Mouse (Mus musculus) adrenal gland, postnatal 25 days (tissue): Measurements from ENCODE around the gene Mtfr1l. TPM values are rescaled to one million over a fixed set of nuclear protein-coding genes. Genes with fewer than 3 reads are reported as not detected.

Experiments
- DNase-seq: peaks from one replicate; pipeline ENCODE4 v3.0.0; 2021; ENCODE audit warnings: mixed read lengths
- long read RNA-seq: library from polyadenylated mRNA; stranded (forward); transcript quantifications from one replicate; pipeline ENCODE4 v2.0.0, GENCODE M21; 2021
- total RNA-seq: library from RNA; stranded (reverse); gene quantifications from 2 replicates; pipeline ENCODE4 v1.2.3, GENCODE M21; 2021

The Mtfr1l gene
- total RNA-seq: 118 and 130 TPM in 2 replicates
- long read RNA-seq, transcript Mtfr1l-202 (7 exons, 1,969 nt): major isoform, 98 of 297 reads
- long read RNA-seq, transcript Mtfr1l-201 (7 exons, 2,025 nt): minor isoform, 85 of 297 reads
- long read RNA-seq, partial matches to known transcripts: 71 of 297 reads
- long read RNA-seq, other reads (novel, unspliced or antisense): 43 of 297 reads

DNA sequence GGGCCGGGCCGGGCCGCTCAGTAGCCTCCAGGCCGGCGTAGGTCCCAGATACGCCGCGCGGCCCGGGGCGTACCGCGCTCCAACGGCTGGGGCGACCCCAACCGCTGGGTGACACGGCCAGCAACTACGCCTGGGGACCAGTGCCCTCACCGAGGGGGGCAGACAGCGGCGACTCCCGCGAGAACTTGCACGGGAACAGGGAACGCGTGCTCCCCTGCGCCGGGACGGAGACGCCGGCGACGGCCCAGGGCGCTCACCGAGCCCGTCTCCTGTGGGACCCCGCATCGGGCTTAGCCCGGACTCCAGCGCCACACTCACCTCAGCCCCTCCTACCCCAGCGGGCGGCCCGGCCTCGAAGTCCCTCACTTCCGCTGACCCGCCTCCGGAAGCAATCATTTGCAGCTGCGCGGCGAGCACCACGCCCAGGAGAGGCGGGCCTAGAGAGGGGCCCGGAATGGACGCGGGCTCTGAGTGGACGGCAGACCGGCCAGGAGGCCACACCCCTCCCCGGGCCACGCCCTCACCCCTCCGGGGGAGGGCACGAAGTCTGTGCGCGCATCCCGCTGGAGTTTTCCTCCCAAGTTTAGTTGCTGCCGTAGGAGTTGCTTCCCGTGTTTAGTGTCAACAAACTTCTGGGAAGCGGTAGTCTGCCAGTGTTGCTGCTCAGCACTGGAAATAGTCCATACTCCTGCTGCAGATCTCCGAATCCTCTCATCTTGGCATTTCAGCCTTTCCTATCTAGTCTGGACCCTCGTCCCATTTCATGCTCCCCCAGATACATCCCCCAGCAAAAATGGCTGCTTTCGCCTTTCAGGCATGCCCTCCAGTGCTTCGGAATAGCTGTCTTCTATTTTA, at the start of gene Mtfr1l:
Gene Mtfr1l (minus strand): TSS at position 456 of the 855 bp plus-strand sequence.
- peak; percentile 97 for DNase-seq

DNA sequence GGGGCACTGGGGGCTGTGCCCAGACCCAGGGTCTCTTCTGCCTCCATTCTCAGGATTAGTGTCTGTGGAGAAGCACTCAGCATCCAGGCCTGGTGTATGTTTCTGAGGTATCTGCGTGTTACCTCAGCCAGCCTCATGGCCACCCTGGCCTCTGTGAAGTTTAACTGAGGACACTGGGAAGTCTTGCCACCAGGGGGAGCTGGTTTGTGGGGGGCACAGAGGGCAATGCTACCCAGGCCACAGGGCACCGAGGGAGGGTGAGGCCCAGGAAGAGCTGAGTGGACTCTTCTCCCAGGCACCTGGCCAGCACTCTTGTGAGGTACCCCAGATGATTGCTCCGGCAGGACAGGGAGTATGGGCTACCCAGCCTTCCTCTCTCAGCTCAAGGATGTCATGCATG, 48.3 kb upstream of the Mtfr1l start:
- DNase-seq: peak; percentile 58

DNA sequence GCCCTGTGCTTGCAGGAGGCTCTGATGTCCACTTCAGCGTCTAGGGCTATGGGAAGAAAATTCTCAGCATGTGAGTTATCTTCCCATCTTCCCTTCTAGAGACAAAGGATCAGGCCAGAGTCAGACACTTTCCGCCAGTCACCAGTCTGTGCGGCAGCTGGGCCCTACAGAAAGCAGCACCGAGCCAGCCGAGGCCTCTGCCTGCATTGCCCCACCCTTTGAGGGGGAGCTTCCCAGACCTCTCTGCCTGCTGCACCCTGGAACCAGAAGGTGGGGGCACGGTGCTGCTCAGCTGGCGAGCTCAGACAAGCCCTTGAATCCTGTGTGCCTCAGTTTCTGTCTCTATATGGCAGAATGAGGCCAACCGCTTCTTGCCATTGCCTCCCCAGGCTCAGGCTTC, 46.2 kb upstream of the Mtfr1l start:
- no peak for DNase-seq

DNA sequence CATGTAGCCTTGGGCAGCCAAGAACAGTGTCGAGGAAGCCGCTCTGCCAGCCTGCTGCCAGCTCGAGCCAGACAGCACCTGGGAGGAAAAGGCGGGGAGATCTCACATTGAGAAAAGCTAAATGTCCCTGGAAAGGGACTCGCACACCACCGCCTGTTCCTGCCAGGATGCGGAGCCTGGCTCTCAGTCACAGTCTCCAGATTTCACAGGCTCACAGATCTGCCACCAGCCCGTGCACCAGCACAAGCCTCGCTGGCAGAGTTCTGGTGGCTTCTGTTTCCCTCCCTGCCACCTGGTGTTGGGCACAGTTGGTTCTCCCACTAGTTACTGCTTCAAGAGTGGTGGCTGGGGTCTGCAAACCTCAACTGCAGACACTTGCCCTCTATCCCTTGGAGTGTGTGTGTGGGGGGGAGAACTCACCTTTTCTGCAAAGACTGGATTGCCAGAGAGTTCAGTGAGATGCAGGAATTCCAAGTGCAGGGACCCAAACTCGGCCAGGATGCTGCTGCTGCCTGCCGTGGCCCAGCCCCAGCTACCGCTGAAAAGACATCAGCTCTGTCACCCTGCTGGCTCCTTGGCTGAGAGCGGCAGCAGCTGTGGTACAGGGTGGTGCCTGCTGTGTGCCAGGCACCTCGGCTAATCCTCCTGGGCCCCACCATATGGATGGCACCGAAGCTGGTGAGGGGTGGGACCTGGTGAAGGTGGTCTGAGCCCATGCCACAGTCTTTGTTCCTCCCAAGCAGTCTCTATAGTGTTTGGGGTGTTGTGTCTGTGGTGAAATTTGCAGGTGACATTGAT, 45.4 kb upstream of the Mtfr1l start:
- DNase-seq: no peak

DNA sequence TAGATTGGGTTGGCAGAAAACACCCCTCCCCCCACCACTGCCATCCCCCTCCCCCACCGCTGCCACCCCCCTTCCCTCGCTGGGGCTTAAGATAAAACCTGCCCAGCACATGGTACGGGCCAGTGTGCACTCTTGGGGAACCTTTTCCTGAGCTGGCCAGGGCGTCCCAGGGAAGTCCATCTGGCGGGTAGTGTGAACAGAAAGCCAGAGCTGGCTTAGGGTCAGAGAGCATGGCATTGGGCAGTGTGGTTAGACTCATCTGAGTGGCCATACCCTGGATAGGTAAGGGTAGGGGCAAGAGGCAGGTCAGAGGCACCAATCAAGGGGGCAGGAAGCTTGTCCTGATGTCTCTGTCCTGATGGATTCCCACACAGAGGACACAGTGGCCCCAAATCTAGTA, 44.4 kb upstream of the Mtfr1l start:
- no peak for DNase-seq

DNA sequence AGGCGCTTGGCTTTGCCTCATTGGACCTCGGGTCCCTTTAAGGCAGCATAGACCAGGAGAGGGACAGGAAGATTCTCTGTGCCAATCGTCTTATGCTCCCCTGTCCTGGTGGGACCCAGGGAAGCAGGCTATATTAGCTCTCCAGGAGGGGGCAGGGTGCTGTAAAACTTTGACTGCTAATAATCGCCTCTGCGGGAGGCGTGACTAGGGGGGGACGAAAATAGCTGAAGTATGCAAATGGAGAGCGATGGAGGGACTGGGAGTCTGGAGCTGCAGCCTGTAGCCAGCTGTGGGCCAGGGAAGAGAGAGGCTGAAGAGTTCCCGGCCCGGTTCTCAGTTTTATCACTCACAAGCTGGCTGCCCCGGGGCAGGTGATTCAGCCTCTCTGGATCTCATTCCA, 44.0 kb upstream of the Mtfr1l start:
- DNase-seq: no peak

DNA sequence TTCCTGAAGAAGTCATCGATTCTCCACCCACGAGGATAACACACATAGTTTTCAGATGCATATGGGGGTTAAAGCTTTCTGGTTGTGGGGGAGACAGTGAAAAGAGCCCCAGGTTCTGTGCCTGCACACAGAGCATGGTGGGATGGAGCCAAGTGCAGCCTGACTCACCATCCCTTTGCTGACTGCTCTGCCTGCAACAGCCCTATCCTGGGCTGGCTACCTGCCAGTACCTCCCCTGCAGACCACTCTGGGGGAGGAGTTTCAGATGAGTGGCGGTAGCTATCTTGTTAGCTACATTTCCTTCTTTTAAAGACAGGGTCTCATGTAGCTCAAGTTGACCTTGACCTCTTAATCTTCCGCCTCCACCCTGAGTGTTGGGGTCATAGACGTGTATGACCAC, 43.2 kb upstream of the Mtfr1l start:
- peak; percentile 68 for DNase-seq

DNA sequence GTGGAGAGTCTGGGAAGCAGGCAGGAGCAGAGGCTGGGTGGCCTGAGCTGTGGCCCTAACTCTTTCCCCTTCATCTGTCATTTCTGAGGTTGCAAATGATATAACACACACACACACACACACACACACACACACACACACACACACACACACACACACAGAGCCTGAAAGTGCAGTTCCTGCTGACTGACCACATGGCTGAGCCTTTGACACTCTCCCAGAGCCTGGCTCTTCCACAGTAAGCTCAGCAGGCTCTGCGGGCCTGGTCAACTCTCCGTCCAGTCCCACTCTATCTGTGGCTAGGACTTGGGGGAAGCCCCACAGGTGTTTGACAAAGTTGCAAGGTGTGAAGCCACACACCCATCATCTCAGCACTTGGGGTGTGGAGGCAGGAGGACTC, 42.1 kb upstream of the Mtfr1l start:
- no peak for DNase-seq

DNA sequence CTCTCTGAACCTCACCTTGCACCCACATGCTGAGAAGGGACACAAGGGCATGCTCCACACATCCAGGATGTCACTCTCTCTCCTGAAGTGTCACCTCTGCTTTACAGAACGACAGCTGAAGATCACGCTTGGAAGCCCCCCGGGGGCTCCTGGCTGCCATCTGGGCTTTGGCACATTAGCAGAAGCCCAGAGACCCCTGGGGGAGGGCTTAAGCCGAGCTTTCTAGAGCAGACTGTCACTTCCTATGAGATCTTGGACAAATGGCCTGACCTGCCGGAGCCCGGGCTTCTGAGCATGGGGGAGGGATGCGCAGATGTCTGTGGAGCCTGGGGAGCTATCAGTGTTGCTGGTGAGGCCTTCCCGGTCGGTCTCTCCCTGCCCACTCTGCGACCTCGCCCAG, 40.3 kb upstream of the Mtfr1l start:
- DNase-seq: no peak

DNA sequence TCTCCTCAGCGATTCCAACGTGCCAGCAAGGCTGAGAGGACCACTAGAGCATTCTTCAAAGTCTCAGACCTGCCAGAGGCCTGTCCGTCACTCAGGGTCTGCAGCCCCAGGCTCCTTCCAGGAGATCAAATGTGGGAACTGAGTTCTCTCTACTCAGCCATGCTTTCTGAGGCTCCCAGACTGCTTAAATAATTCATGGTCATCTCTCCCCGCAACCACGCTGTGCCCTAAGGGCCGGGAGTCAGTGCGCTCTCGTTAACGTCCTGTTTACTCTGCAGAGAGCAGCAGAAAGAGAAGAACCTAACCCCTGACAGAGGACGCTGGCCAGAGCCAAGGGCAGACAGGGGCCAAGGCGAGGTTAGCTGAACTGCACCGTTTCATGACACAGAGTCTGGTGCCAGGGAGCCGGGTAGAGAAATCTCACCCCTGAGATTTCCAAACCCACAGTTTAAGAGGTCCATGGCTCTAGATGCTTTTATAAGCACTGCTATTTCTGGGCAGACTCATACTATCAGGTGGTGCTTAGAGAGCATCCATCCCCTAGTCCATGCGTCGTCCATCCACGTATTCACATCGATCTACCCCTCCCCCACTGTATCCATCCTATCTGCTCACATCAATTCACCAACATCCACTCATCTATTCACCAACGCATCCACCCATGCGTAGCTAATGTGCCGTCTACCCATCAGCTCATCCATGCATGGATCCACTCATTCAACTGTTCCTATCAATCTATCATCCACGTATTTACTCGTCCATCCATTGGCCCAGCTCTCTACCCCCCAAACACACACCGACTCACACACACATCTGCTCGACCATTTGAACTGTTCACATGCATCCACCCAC, 37.5 kb upstream of the Mtfr1l start:
- DNase-seq: no peak

DNA sequence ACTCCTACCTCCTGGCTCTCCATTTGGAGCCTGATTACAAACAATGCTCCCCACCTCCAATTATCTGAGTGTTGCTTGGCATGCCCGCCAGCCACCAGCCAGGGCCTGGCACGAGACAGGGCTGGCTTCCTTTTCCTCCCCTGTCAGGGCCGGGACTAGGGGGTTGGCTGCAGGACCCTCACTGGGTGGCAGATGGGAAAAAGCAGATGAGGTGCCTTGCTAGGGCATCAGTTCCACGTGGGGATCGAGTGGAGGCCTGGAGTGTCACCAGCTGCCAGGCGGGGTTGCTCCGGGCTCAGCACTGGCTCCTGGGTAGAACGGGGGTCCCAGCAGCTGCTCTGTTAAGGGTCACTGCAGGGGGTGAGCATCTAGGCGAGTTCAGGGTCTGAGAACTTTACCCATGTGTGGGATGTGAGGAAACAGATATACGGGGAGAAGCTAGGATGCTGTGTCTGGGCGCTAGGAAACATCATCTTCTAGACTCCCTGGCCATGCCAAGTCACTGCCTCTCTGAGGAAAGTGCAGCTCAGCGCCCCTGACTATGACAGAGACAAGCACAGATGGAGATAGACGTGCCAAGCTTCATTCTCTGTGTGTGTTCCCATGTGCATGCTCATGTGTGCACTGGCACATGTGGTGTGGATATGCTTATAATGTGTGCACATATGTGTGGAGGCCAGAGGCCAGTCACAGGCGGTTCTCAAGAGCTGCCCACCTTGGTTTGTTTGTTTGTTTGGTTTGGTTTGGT, 35.7 kb upstream of the Mtfr1l start:
- no peak for DNase-seq

DNA sequence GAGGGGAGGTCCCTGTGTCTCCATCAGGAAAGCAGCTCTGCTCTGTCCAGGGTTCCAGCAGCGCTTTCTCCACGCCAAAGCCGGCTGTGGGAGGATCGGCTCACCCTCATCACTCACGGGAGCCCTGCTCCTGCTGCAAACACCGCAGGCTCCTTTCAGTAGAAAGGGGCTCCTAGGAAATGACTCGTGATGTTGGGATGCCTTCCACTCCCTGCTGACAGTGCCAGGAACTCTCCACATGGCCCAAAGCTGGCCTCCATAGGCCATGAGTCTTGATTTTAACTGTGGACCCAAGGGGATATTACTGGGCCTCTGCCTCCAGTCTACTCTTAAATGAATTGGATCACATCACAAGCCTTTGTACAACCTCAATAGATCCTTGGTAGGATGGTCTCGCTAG, 34.6 kb upstream of the Mtfr1l start:
- no peak for DNase-seq

DNA sequence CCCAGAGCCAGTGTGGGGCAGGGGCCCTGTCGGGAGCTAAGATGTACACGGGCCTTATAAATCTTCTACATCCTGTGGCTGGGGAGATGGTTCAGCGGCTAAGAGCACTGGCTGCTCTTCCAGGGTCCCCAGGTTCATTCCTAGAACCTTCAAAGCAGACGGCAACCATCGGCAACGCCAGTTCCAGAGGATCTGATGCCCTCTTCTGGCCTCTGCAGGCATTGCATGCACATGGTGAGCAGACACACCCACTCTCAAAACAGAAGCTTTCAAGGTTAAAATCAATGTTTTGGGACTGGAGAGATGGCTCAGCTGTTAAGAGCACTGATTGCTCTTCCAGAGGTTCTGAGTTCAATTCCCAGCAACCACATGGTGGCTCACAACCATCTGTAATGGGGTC, 34.0 kb upstream of the Mtfr1l start:
- no peak for DNase-seq

DNA sequence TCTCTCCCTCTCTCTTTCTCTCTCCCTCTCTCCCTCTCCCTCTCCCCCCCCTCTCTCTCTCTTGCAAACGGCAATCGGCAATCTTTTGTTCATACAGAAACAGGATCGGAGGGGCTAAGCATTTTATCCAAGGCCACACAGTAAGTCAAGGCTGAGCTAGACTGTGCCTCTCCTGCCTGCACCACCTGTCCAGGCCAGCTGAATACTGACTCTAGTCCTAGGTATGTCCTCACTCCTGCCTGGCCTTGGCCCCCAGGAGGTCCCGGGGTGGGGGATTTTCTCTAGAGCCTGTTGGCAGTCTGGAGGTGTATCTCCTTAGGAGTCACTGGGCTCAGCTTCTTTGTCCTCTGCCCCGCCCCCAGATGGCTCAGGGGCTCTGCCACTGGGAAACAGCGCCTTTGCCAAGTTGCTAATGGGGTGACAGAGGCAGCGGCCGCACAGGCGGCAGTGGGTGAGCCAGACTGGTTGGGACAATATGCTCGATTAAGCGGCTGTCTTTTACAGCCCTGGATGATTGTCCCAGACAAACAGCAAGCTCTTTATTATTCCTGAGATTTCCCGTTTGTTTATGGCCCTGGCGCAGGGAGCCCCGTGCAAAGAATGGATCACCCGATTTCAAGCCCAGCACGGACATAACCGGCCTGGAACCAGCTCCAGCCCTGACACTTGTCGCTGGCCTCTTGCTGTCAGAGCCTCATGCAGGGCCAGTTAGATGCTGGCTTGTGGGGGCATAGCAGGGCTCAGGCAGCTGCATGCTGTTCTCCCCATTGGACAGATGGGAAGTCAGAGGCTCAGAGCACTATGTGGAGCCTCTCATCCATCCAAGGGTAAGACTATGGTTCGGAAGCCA, 32.4 kb upstream of the Mtfr1l start:
- DNase-seq: peak; percentile 39

DNA sequence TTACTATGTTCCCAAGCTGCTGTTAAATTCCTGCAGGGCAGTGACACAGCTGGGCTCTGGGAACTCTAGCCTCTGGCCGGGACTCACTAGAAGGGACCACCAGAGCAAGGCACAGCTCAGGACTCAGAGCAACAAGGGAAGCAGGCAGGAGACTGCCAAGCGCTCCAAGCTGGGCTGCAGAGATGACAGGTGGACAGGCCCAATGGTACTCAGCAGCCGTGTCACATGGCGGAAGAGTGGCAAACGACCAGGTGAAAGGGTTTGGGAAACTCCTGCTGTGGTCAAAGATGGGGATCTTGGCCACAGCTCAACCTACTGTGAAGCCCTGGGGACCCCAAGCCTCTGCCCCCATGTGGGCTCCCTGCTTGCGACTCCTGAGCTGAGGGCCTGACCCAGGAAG, 28.9 kb upstream of the Mtfr1l start:
- no peak for DNase-seq

DNA sequence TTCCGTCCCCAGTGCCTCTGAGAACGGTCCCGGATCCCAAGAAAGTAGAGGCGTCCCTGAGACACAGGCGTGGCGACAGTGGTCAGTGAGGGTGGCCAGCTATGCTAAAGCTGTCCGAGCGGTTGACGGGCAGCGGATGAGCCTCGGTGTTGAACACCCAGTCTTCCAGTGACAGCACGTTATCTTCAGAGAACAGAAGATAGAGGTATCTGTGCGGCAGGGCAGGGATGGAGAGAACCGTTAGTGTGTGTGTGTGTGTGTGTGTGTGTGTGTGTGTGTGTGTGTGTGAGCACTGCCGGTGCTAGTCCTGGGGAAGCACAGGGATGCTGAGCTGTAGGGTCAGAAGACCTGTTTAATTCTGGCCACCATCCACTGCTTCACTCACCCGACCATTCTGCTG, 28.4 kb upstream of the Mtfr1l start:
- no peak for DNase-seq

DNA sequence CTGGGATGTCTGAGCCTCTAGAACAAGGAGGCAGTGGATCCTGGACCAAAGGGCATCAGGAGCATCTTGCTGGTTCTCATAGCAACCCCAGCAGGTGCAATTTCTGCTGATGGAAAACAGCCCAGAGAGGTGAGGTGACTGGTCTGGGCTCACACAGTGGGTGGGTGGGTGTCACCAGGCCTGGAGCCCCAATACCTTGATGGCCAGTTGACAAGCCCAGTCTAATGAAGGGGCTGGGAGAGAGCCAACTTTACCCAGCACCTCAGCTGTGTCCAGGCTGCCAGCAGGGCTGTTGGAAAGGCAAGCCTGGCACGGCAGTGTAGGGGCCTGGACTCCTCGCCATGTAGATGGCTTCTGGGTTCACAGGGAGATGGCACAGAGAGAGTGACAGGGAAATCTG, 26.8 kb upstream of the Mtfr1l start:
- DNase-seq: no peak

DNA sequence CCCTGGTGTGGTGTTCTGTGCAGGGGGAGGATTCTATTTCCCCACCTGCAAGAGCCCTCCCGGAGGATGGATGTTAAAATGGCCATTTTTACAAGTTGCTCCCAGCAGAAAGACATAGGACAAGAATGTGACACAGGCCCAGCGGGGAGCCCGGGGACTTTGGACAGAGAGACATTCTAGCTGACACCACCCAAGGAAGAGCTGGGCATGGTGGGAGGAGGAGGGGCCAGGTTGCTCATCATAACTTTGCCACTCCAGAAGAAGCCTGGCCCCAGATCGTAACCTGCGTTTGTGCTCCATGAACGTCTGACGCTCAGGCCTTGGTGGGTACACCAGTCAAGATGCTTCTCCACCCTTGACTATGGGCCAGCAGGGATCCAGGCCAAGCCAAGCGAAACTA, 25.5 kb upstream of the Mtfr1l start:
- DNase-seq: peak; percentile 38

DNA sequence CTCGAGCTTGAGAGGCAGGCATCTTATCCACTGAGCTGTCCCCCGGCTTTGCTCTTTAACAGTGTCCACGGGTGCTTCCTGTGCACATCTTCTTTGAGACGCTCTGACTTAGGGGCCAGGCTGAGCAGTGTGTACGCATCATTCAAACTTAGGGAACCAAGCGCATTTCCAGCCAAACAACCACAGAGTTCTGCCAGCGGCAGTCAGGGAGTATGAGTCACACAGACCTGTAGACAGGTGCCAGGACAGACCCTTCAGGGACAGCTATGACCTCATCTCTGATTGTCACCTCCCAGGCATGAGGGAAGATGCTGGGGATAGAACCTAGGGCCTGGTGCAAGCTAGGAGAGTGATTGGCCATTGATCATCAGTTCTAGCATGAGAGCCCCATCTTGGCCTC, 24.0 kb upstream of the Mtfr1l start:
- no peak for DNase-seq

DNA sequence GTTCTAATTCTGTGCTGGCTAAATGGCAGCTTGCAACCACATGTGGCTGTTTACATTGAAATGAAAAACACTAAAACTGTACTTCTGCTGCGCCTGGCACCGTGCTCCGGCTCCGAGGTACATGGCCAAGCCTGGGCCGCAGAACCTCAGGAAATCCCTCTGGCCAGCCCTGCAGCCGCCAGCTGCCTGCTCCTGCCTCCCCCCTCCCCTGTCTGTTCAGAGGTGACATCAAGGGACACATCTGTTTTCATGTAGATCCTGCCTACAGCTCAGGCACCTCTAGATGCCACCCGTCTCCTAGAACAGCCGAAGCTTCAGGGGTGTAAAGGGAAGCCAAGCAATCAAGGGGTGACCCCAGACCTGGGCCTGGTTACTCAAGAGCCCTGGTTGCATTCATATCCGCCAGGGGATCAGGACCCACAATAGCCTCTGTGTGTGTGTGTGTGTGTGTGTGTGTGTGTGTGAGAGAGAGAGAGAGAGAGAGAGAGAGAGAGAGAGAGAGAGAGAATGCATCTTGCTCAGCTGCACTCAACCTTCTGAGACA, 23.5 kb upstream of the Mtfr1l start:
- DNase-seq: no peak
